Mouse (Mus musculus): ENCODE measurements at regions not wholly inside any gene's neighbourhood (a gene's known extent, or its start where the extent isn't known, plus 50 kb on each side); places are given as distances from the start of the nearest gene placed in this dataset.

- TF ChIP-seq MAX (IDR thresholded peaks at IDR 0.05; ENCODE audit: low read length): no peak
- no peak for TF ChIP-seq CTCF (conservative IDR thresholded peaks at IDR 0.05 in 1 of 2, IDR thresholded peaks at IDR 0.05 in 1 of 2; ENCODE audit: low read depth in 2 of 2, low read length in 2 of 2)
- TF ChIP-seq TCF12 (IDR thresholded peaks at IDR 0.05; ENCODE audit: low read depth, low read length): no peak
- TF ChIP-seq POLR2A (IDR thresholded peaks at IDR 0.05; ENCODE audit: low read depth, low read length): no peak
- no peak for TF ChIP-seq RCOR1 (conservative IDR thresholded peaks at IDR 0.05; ENCODE audit: low read depth, low read length)
- no peak for TF ChIP-seq MAFK (IDR thresholded peaks at IDR 0.05; ENCODE audit: insufficient replicate concordance, low read length)
These were observed 99.6 kb upstream of the Nfe2l3 start for GRCm38 (mm10) chr6:51332841-51333240.
